Mouse (Mus musculus) embryonic facial prominence, embryonic 13.5 days (tissue): Measurements from ENCODE around the gene Ghr. TPM values are rescaled to one million over a fixed set of nuclear protein-coding genes. Genes with fewer than 3 reads are reported as not detected.
A peak's percentile ranks its signal among the peaks of the same experiment; 100 is the strongest.

Source experiments
- ATAC-seq: fragments of 200-750 bp; cut with Nextera tagmentation; 2 replicates; pipeline ENCODE4 v1.8.0; 2017; ENCODE audit warnings: low read depth; ENCODE audit not compliant: insufficient number of reproducible peaks, insufficient read depth, low FRiP score, low TSS enrichment
- H3K27ac ChIP-seq: fragments of 300-500 bp; sonication (generic); 2 replicates; pipeline ENCODE4 v1.5.1; 2015; ENCODE audit warnings: moderate library complexity, mild to moderate bottlenecking, inconsistent platforms
- H3K27me3 ChIP-seq: fragments of 300-500 bp; sonication (generic); 2 replicates; pipeline ENCODE4 v1.6.1; 2015; ENCODE audit warnings: mild to moderate bottlenecking, inconsistent platforms
- H3K36me3 ChIP-seq: fragments of 300-500 bp; sonication (generic); 2 replicates; pipeline ENCODE4 v1.6.1; 2015; ENCODE audit warnings: mild to moderate bottlenecking, inconsistent platforms
- H3K4me1 ChIP-seq: fragments of 300-500 bp; sonication (generic); 2 replicates; pipeline ENCODE4 v1.6.1; 2015; ENCODE audit warnings: inconsistent platforms
- H3K4me2 ChIP-seq: fragments of 300-500 bp; sonication (generic); 2 replicates; pipeline ENCODE4 v1.6.1; 2015; ENCODE audit warnings: moderate library complexity, mild to moderate bottlenecking, inconsistent platforms
- H3K4me3 ChIP-seq: fragments of 300-500 bp; sonication (generic); 2 replicates; pipeline ENCODE4 v1.5.1; 2015; ENCODE audit warnings: mild to moderate bottlenecking, inconsistent platforms
- H3K9ac ChIP-seq: fragments of 300-500 bp; sonication (generic); 2 replicates; pipeline ENCODE4 v1.6.1; 2015; ENCODE audit warnings: mild to moderate bottlenecking, inconsistent platforms
- H3K9me3 ChIP-seq: fragments of 300-500 bp; sonication (generic); 2 replicates; pipeline ENCODE4 v1.6.1; 2016; ENCODE audit warnings: inconsistent platforms
- WGBS: fragments of 180-500 bp; shearing (Covaris S2); methylation state at CpG from one replicate; pipeline ENCODE4 v1.1.7; 2015; ENCODE audit warnings: mixed read lengths; 5-methylcytosine and 5-hydroxymethylcytosine counted together
- polyA plus RNA-seq: library from polyadenylated mRNA; unstranded; fragments of >200 nt; fragmentation: Nextera tagmentation; extraction: Ambion mirVana; gene quantifications from 2 replicates; pipeline ENCODE4 v1.2.1, GENCODE M21; 2015

The Ghr gene
- polyA plus RNA-seq, 1 experiment from 2014 or later, result 49.1 TPM

- Histone ChIP-seq H3K9ac (peak overlapping the region; percentile 82), H3K4me3 (peak overlapping the region; percentile 66), H3K27me3 (no peaks in the 10 kb centered on the region), H3K4me1 (peaks cover 24% of the 10 kb centered on the region), H3K27ac (no peak overlapping the region), H3K4me2 (peak overlapping the region; percentile 76), H3K36me3 (no peaks in the 10 kb centered on the region), H3K9me3 (no peaks in the 10 kb centered on the region)
- 27% methylated on average over 3 of the region's 3 CpGs for WGBS
- ATAC-seq, result no peak
These were observed 2.0 kb downstream of the Ghr start for GRCm38 (mm10) chr15:3581337-3581736.

- H3K4me1 ChIP-seq, result peaks cover 21% of the 10 kb centered on the region; the same call in 1 of the 2 replicates
- no peaks in the 10 kb centered on the region for H3K27me3 ChIP-seq
- no peak overlapping the region for H3K27ac ChIP-seq
- H3K4me3 ChIP-seq, result no peak overlapping the region
- no peak for ATAC-seq
- WGBS, result 84% methylated on average over 2 of the region's 2 CpGs
- H3K9me3 ChIP-seq, result no peaks in the 10 kb centered on the region
- 0 out of 2 replicates have a peak overlapping the region, but pooled peaks have one; percentile 16 for H3K9ac ChIP-seq
- peak overlapping the region; percentile 50 for H3K4me2 ChIP-seq
- no peaks in the 10 kb centered on the region for H3K36me3 ChIP-seq
These were observed 3.1 kb downstream of the Ghr start for GRCm38 (mm10) chr15:3580216-3580615.

- H3K27me3 ChIP-seq, result no peaks in the 10 kb centered on the region
- no peak for ATAC-seq
- no peak overlapping the region for H3K4me3 ChIP-seq
- H3K27ac ChIP-seq, result no peak overlapping the region
- no peak overlapping the region for H3K4me2 ChIP-seq
- H3K9me3 ChIP-seq, result no peaks in the 10 kb centered on the region
- 64% methylated on average over 5 of the region's 5 CpGs for WGBS
- peaks cover 17% of the 10 kb centered on the region; the same call in 1 of the 2 replicates for H3K4me1 ChIP-seq
- no peaks in the 10 kb centered on the region for H3K36me3 ChIP-seq
- no peak overlapping the region for H3K9ac ChIP-seq
These were observed 4.9 kb downstream of the Ghr start for GRCm38 (mm10) chr15:3578286-3578980.

GRCm38 (mm10) chr15:3569178-3569903 lies 14.0 kb downstream of the Ghr start:
- ATAC-seq, result no peak
- Histone ChIP-seq H3K4me3 (no peak overlapping the region), H3K27ac (no peak overlapping the region), H3K4me2 (no peak overlapping the region), H3K9me3 (no peaks in the 10 kb centered on the region), H3K27me3 (no peaks in the 10 kb centered on the region), H3K9ac (no peak overlapping the region), H3K4me1 (peaks cover 3% of the 10 kb centered on the region), H3K36me3 (peaks cover 8% of the 10 kb centered on the region)
- WGBS, result 97% methylated on average over 2 of the region's 2 CpGs

GRCm38 (mm10) chr15:3564570-3564969 lies 18.7 kb downstream of the Ghr start:
- WGBS, result 45% methylated on average over 4 of the region's 4 CpGs
- no peak for ATAC-seq
- Histone ChIP-seq H3K27me3 (no peaks in the 10 kb centered on the region), H3K27ac (no peak overlapping the region), H3K4me2 (no peak overlapping the region), H3K9ac (no peak overlapping the region), H3K4me1 (peaks cover 9% of the 10 kb centered on the region), H3K4me3 (no peak overlapping the region), H3K36me3 (peaks cover 3% of the 10 kb centered on the region; the same call in 1 of the 2 replicates), H3K9me3 (no peaks in the 10 kb centered on the region)

- 56% methylated on average over 7 of the region's 7 CpGs for WGBS
- H3K27ac ChIP-seq, result no peak overlapping the region
- ATAC-seq, result no peak
These were observed 19.3 kb downstream of the Ghr start for GRCm38 (mm10) chr15:3563929-3564516.

GRCm38 (mm10) chr15:3563473-3563872 lies 19.8 kb downstream of the Ghr start:
- Histone ChIP-seq H3K36me3 (no peaks in the 10 kb centered on the region), H3K4me2 (no peak overlapping the region), H3K4me3 (no peak overlapping the region), H3K4me1 (peaks cover 9% of the 10 kb centered on the region), H3K9me3 (no peaks in the 10 kb centered on the region), H3K27me3 (no peaks in the 10 kb centered on the region), H3K9ac (no peak overlapping the region), H3K27ac (no peak overlapping the region)
- ATAC-seq, result no peak
- WGBS, result 77% methylated on average over 1 of the region's 1 CpGs

More at GRCm38 (mm10) chr15:3563929-3564516, 19.3 kb downstream of the Ghr start:
- Histone ChIP-seq H3K9me3 (no peaks in the 10 kb centered on the region), H3K4me2 (no peak overlapping the region), H3K4me1 (peaks cover 9% of the 10 kb centered on the region), H3K36me3 (peaks cover 2% of the 10 kb centered on the region; the same call in 1 of the 2 replicates), H3K9ac (no peak overlapping the region), H3K27me3 (no peaks in the 10 kb centered on the region), H3K4me3 (no peak overlapping the region)

- H3K27me3 ChIP-seq, result no peaks in the 10 kb centered on the region
- no peaks in the 10 kb centered on the region for H3K4me1 ChIP-seq
- H3K36me3 ChIP-seq, result no peaks in the 10 kb centered on the region
- H3K4me3 ChIP-seq, result no peak overlapping the region
- H3K27ac ChIP-seq, result no peak overlapping the region
- H3K9me3 ChIP-seq, result no peaks in the 10 kb centered on the region
- no peak overlapping the region for H3K4me2 ChIP-seq
- ATAC-seq, result no peak
- H3K9ac ChIP-seq, result no peak overlapping the region
- 88% methylated on average over 3 of the region's 3 CpGs for WGBS
These were observed 24.8 kb downstream of the Ghr start for GRCm38 (mm10) chr15:3558524-3558923.

- Histone ChIP-seq H3K36me3 (peaks cover 6% of the 10 kb centered on the region), H3K27ac (no peak overlapping the region), H3K4me2 (no peak overlapping the region), H3K9me3 (no peaks in the 10 kb centered on the region), H3K9ac (no peak overlapping the region), H3K4me1 (no peaks in the 10 kb centered on the region), H3K4me3 (no peak overlapping the region), H3K27me3 (no peaks in the 10 kb centered on the region)
- ATAC-seq, result no peak
- WGBS, result 61% methylated on average over 2 of the region's 2 CpGs
These were observed 39.0 kb downstream of the Ghr start for GRCm38 (mm10) chr15:3544289-3544688.

- 69% methylated on average over 3 of the region's 3 CpGs for WGBS
- H3K27ac ChIP-seq, result no peak overlapping the region
- no peaks in the 10 kb centered on the region for H3K36me3 ChIP-seq
- 0 out of 2 replicates have a peak, but pooled peaks cover 4% of the 10 kb centered on the region for H3K4me1 ChIP-seq
- no peak overlapping the region for H3K4me3 ChIP-seq
- H3K4me2 ChIP-seq, result no peak overlapping the region
- H3K9ac ChIP-seq, result no peak overlapping the region
- H3K9me3 ChIP-seq, result no peaks in the 10 kb centered on the region
- H3K27me3 ChIP-seq, result no peaks in the 10 kb centered on the region
- ATAC-seq, result no peak
These were observed 46.9 kb downstream of the Ghr start for GRCm38 (mm10) chr15:3536309-3536900.

- no peak for ATAC-seq
- H3K27ac ChIP-seq, result no peak overlapping the region
- no peaks in the 10 kb centered on the region for H3K27me3 ChIP-seq
- H3K4me2 ChIP-seq, result no peak overlapping the region
- H3K4me1 ChIP-seq, result peaks cover 20% of the 10 kb centered on the region
- no peak overlapping the region for H3K9ac ChIP-seq
- no peaks in the 10 kb centered on the region for H3K36me3 ChIP-seq
- H3K4me3 ChIP-seq, result no peak overlapping the region
- 69% methylated on average over 1 of the region's 1 CpGs for WGBS
- H3K9me3 ChIP-seq, result no peaks in the 10 kb centered on the region
These were observed 69.3 kb downstream of the Ghr start for GRCm38 (mm10) chr15:3514027-3514426.
